Mouse (Mus musculus): ENCODE measurements at regions not wholly inside any gene's neighbourhood (a gene's known extent, or its start where the extent isn't known, plus 50 kb on each side); places are given as distances from the start of the nearest gene placed in this dataset.

- no peak for TF ChIP-seq CTCF (IDR thresholded peaks at IDR 0.05; ENCODE audit: borderline replicate concordance, insufficient read depth, low read length)
- no peak for TF ChIP-seq POLR2A (IDR thresholded peaks at IDR 0.05; ENCODE audit: low read depth, low read length)
Observed at GRCm38 (mm10) chr8:8453944-8454343, 207.1 kb downstream of the Efnb2 start.

Data from embryonic fibroblast, embryonic 13.5 days (primary cell).